Mouse (Mus musculus) liver, adult 2 months (tissue): ENCODE measurements at regions not wholly inside any gene's neighbourhood (a gene's known extent, or its start where the extent isn't known, plus 50 kb on each side); places are given as distances from the start of the nearest gene placed in this dataset.

ENCODE experiments used
- CTCF ChIP-seq: fragments of 200-500 bp; IDR thresholded peaks from 2 replicates; pipeline ENCODE4 v1.5.1; 2011; ENCODE audit warnings: low read depth, low read length, control low read depth
- POLR2A ChIP-seq: fragments of 200-500 bp; IDR thresholded peaks from 2 replicates; pipeline ENCODE4 v1.6.1; 2011; ENCODE audit warnings: low read length, control low read depth; ENCODE audit not compliant: insufficient read depth; ENCODE audit errors: extremely low read depth

GRCm38 (mm10) chr1:184233741-184234255 lies 199.7 kb upstream of the 1700056E22Rik start:
- TF ChIP-seq POLR2A, result no peak
- no peak for TF ChIP-seq CTCF
